17 mouse cellular contexts compared by ENCODE assay signal in genomic region chr9:62590407-62591195, GRCm38 (mm10). TPM values are rescaled to one million over a fixed set of nuclear protein-coding genes. Genes with fewer than 3 reads are reported as not detected.
DNase-seq lines count a peak whose midpoint lies in the region; ATAC-seq and TF ChIP-seq lines count a peak whose summit lies in the region.
"Had no signal": no experiment of that assay in that cellular context is flagged by ENCODE, and none has a peak within 500 bp of the region (broad histone marks: within the 10 kb centered on the region; RNA-seq: fewer than 3 reads in every experiment).

No protein-coding gene starts in this region.

- no peak overlapping the region for H3K9ac ChIP-seq in heart, adult 2 months (ENCODE audit: low read depth, low read length)
- H3K9ac ChIP-seq in lung, embryonic 16.5 days (ENCODE audit: low read length), result no peak overlapping the region
- no peak overlapping the region for H3K9ac ChIP-seq in limb, embryonic 15.5 days
- H3K9ac ChIP-seq: liver, embryonic 14.5 days; midbrain, embryonic 12.5 days; neural tube, embryonic 15.5 days had no signal

- no peak for TF ChIP-seq POLR2A in heart, adult 2 months (IDR thresholded peaks at IDR 0.05; ENCODE audit: insufficient read depth, low read depth, low read length)
- no peak for TF ChIP-seq POLR2A in lung, adult 2 months (IDR thresholded peaks at IDR 0.05; ENCODE audit: borderline replicate concordance, extremely low read depth, low read depth, low read length)

- no peak for TF ChIP-seq CTCF in heart, adult 2 months (IDR thresholded peaks at IDR 0.05)
- TF ChIP-seq CTCF in lung, adult 2 months (IDR thresholded peaks at IDR 0.05; ENCODE audit: insufficient read depth, low read length), result no peak

- no peak for TF ChIP-seq EP300 in heart, adult 2 months (IDR thresholded peaks at IDR 0.05; ENCODE audit: insufficient read depth, low read depth, low read length)

- no peak overlapping the region for H3K4me3 ChIP-seq in heart, adult 2 months
- no peak overlapping the region for H3K4me3 ChIP-seq in lung, embryonic 16.5 days (ENCODE audit: low read length)
- H3K4me3 ChIP-seq in lung, adult 2 months (replicated peaks; ENCODE audit: extremely low read depth, low read depth, low read length), result no peak overlapping the region
- H3K4me3 ChIP-seq in limb, embryonic 15.5 days, result peak overlapping the region; percentile 1; the same call in 1 of the 2 replicates
- H3K4me3 ChIP-seq: midbrain, embryonic 12.5 days; neural tube, embryonic 15.5 days had no signal

- H3K79me2 ChIP-seq in heart, adult 2 months (replicated peaks; ENCODE audit: control insufficient read depth, insufficient read depth, low read length), result no peaks in the 10 kb centered on the region

- 0 out of 2 replicates have a peak, but pooled peaks have one; percentile 15 for ATAC-seq in lung, embryonic 16.5 days (ENCODE audit: low read depth)
- peak; percentile 75 for ATAC-seq in limb, embryonic 15.5 days (ENCODE audit: insufficient number of reproducible peaks, low FRiP score, low TSS enrichment, low read depth)
- ATAC-seq: activated CD4-positive, CD25-positive, alpha-beta regulatory T cell, adult 4 months; forebrain, embryonic 14.5 days had no signal

- 77% methylated on average over 17 of the region's 17 CpGs for WGBS in heart, adult 2 months
- WGBS in lung, embryonic 16.5 days, result 72% methylated on average over 17 of the region's 17 CpGs
- WGBS in lung, adult 2 months, result 72% methylated on average over 17 of the region's 17 CpGs
- 54% methylated on average over 17 of the region's 17 CpGs for WGBS in limb, embryonic 15.5 days

- no peak overlapping the region for H3K4me2 ChIP-seq in lung, embryonic 16.5 days (ENCODE audit: low read depth, low read length)
- H3K4me2 ChIP-seq in limb, embryonic 15.5 days, result peak overlapping the region; percentile 37
- H3K4me2 ChIP-seq: midbrain, embryonic 12.5 days; neural tube, embryonic 15.5 days had no signal

- H3K27me3 ChIP-seq in heart, adult 2 months (ENCODE audit: control insufficient read depth, insufficient read depth, low read length), result no peaks in the 10 kb centered on the region
- no peaks in the 10 kb centered on the region for H3K27me3 ChIP-seq in lung, embryonic 16.5 days (ENCODE audit: control insufficient read depth, insufficient read depth, low read depth, low read length)
- no peaks in the 10 kb centered on the region for H3K27me3 ChIP-seq in limb, embryonic 15.5 days
- H3K27me3 ChIP-seq: midbrain, embryonic 12.5 days; neural tube, embryonic 15.5 days had no signal

- H3K36me3 ChIP-seq in heart, adult 2 months (ENCODE audit: control insufficient read depth, insufficient read depth, low read length), result no peaks in the 10 kb centered on the region
- no peaks in the 10 kb centered on the region for H3K36me3 ChIP-seq in lung, embryonic 16.5 days (ENCODE audit: control insufficient read depth, insufficient read depth, low read length)
- no peaks in the 10 kb centered on the region for H3K36me3 ChIP-seq in limb, embryonic 15.5 days
- H3K36me3 ChIP-seq: midbrain, embryonic 12.5 days; neural tube, embryonic 15.5 days had no signal

- peak; percentile 20 to 36 for DNase-seq in heart, adult 2 months
- no peak for DNase-seq in heart, adult 8-10 months (ENCODE audit: low spot score)
- no peak for DNase-seq in lung, adult 2 months
- peak; percentile 80 for DNase-seq in gastrocnemius, postnatal 25 days
- DNase-seq in left cerebral cortex, postnatal 4 days, result no peak
- DNase-seq in thymus, postnatal 4 days, result no peak
- DNase-seq: adrenal gland, postnatal 25 days; cerebellum, adult 9-11 months; kidney, postnatal 10 days had no signal

- H3K9me3 ChIP-seq in lung, embryonic 16.5 days (ENCODE audit: control insufficient read depth, low read length), result no peaks in the 10 kb centered on the region
- no peaks in the 10 kb centered on the region for H3K9me3 ChIP-seq in limb, embryonic 15.5 days
- H3K9me3 ChIP-seq: midbrain, embryonic 12.5 days; neural tube, embryonic 15.5 days had no signal

- H3K27ac ChIP-seq in heart, adult 2 months, result no peak overlapping the region
- no peak overlapping the region for H3K27ac ChIP-seq in lung, embryonic 16.5 days (ENCODE audit: low read length)
- peak overlapping the region; percentile 88 for H3K27ac ChIP-seq in limb, embryonic 15.5 days
- H3K27ac ChIP-seq: liver, embryonic 14.5 days; macrophage; midbrain, embryonic 12.5 days; neural tube, embryonic 15.5 days had no signal

- no peaks in the 10 kb centered on the region for H3K4me1 ChIP-seq in heart, adult 2 months (ENCODE audit: control insufficient read depth, insufficient read depth, low read length)
- no peaks in the 10 kb centered on the region for H3K4me1 ChIP-seq in lung, embryonic 16.5 days (replicated peaks; ENCODE audit: control insufficient read depth, insufficient read depth, low read length)
- H3K4me1 ChIP-seq in lung, adult 2 months (ENCODE audit: control insufficient read depth, insufficient read depth, low read length), result no peaks in the 10 kb centered on the region
- H3K4me1 ChIP-seq in limb, embryonic 15.5 days, result peaks cover 26% of the 10 kb centered on the region
- H3K4me1 ChIP-seq: midbrain, embryonic 12.5 days had no signal

- intact Hi-C loops in heart, adult 2 months (cut with DNase I), result no loop called here
- intact Hi-C loops in left cerebral cortex, postnatal 4 days (cut with DNase I), result no loop called here

RNA-seq across cellular contexts. Expression of gene Coro2b, which starts 53.8 kb away (rescaled TPM):
- 10 to 100 TPM; 10.1 to 11.6 TPM for total RNA-seq in heart, adult 2 months (2021)
- 16.4 and 17.2 TPM in 2 replicates for polyA plus RNA-seq in heart, adult 2 months (2012; rRNA removed)
- total RNA-seq in heart, adult 8-10 months (2022), result 10 to 100 TPM in 2 of 4 experiments, 1 to 10 TPM in 2; 8.6 to 12.9 (median 10.1) TPM
- polyA plus RNA-seq in lung, embryonic 16.5 days (2015; fragmentation: Nextera tagmentation; extraction: Ambion mirVana), result 21.6 and 24.6 TPM in 2 replicates
- polyA plus RNA-seq in lung, adult 2 months (2012; rRNA removed), result 48.8 and 51.9 TPM in 2 replicates
- total RNA-seq in gastrocnemius, postnatal 25 days (2021), result 1 to 10 TPM; 5.1 to 6.5 TPM
- polyA plus RNA-seq in limb, embryonic 15.5 days (2015; fragmentation: Nextera tagmentation; extraction: Ambion mirVana), result 9.0 and 9.4 TPM in 2 replicates
- total RNA-seq in left cerebral cortex, postnatal 4 days (2021), result 10 to 100 TPM; 91.2 to 95.5 TPM

Comparison
In these comparisons a context has a peak if more than half of its experiments do, and no peak if none do; other contexts are left out.
1. DNase-seq: peak in heart, adult 2 months (2 of 2) and gastrocnemius, postnatal 25 days (single experiment); none in heart, adult 8-10 months (single experiment), lung, adult 2 months (single experiment), left cerebral cortex, postnatal 4 days (single experiment) and thymus, postnatal 4 days (single experiment).
2. RNA of gene Coro2b, which starts 53.8 kb away (total RNA-seq): 91.2 to 95.5 TPM in left cerebral cortex, postnatal 4 days; 10.1 to 11.6 TPM in heart, adult 2 months, 8.6 to 12.9 TPM in heart, adult 8-10 months and 5.1 to 6.5 TPM in gastrocnemius, postnatal 25 days; every median in the first group is over 4 times any median in the second.